Mouse (Mus musculus) cerebellum, adult 2 months (tissue): ENCODE results near the gene U90926. TPM values are rescaled to one million over a fixed set of nuclear protein-coding genes. Genes with fewer than 3 reads are reported as not detected.
A peak's percentile ranks its signal among the peaks of the same experiment; 100 is the strongest.

Source experiments
- DNase-seq, 2 experiments: peaks; one replicate each; pipeline ENCODE4 v3.0.0; 2021
- H3K27ac ChIP-seq: fragments of 200-500 bp; 2 replicates; pipeline ENCODE4 v1.5.1; 2012; ENCODE audit warnings: low read length, control low read depth, inconsistent platforms; ENCODE audit not compliant: insufficient read depth
- H3K27me3 ChIP-seq: fragments of 200-500 bp; 2 replicates; pipeline ENCODE4 v1.6.1; 2012; ENCODE audit warnings: inconsistent platforms, mild to moderate bottlenecking, low read length, moderate library complexity; ENCODE audit not compliant: control insufficient read depth, insufficient read depth
- H3K4me1 ChIP-seq: fragments of 200-500 bp; 2 replicates; pipeline ENCODE4 v1.6.1; 2011; ENCODE audit warnings: low read length; ENCODE audit not compliant: control insufficient read depth, insufficient read depth
- H3K4me3 ChIP-seq: fragments of 200-500 bp; replicated peaks from 2 replicates; pipeline ENCODE3; 2011; ENCODE audit warnings: mild to moderate bottlenecking, low read depth, low read length, control low read depth; ENCODE audit not compliant: insufficient read depth
- CTCF ChIP-seq: fragments of 200-500 bp; IDR thresholded peaks from 2 replicates; pipeline ENCODE4 v1.5.1; 2011; ENCODE audit warnings: low read depth, mild to moderate bottlenecking, control low read depth, low read length, moderate library complexity, borderline replicate concordance; ENCODE audit not compliant: insufficient read depth
- POLR2A ChIP-seq: fragments of 200-500 bp; IDR thresholded peaks from 2 replicates; pipeline ENCODE4 v1.6.1; 2011; ENCODE audit warnings: low read length, control low read depth, borderline replicate concordance; ENCODE audit not compliant: insufficient read depth
- WGBS: fragments of 180-500 bp; shearing (Covaris S2); methylation state at CpG from one replicate; pipeline ENCODE4 v1.1.7; 2018; 5-methylcytosine and 5-hydroxymethylcytosine counted together
- polyA plus RNA-seq: library from polyadenylated mRNA; depleted of rRNA; stranded (reverse); fragments of >200 nt; gene quantifications from 2 replicates; pipeline ENCODE4 v1.2.3, GENCODE M21; 2012

Gene U90926
- polyA plus RNA-seq, 1 experiment: not detected

DNA sequence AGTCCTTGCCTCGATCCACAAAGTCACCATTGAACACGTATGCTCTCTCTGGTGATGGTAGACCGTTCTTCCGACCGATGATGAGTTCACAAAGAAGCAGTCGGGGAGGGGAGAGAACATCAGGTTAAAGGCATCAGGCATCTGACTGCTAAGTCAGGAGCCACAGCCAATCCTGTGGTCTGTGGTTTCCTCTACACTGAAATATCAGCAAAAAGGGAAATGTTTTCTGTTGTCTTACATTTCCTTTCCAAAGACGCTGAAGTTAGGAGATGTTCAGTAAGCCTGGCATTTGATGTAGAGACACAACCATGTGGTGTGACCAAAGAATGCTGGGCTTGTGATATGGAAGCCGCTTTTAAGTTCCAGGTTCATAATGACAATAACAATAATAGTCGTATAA, 30.3 kb upstream of the U90926 start:
- no peak overlapping the region for H3K27ac ChIP-seq
- TF ChIP-seq CTCF (no peak), POLR2A (no peak)
- DNase-seq: no peak
- H3K4me3 ChIP-seq: no peak overlapping the region
- no peaks in the 10 kb centered on the region; the same call in 1 of the 2 replicates for H3K27me3 ChIP-seq
- H3K4me1 ChIP-seq: no peaks in the 10 kb centered on the region
- 94% methylated on average over 9 of the region's 9 CpGs for WGBS

DNA sequence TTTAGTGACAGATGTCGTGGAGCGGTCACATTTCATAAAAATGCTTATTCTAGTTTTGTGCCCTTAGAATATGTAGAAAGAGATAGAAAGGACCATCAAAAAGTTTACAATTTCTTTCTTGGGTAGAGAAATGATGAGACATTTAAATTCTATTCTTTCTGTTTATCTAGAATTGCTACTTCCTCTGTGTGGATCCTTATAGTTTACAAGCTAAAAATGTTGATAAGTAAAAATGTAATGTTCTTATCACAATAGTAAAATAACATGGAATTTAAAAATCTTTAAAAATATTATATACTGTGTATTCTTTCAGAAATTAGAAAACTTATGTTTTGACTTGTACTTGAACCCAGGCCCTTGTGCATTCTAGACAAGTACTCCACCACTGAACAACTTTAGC, 29.7 kb upstream of the U90926 start:
- H3K27me3 ChIP-seq: no peaks in the 10 kb centered on the region; the same call in 1 of the 2 replicates
- H3K4me3 ChIP-seq: no peak overlapping the region
- TF ChIP-seq POLR2A: no peak
- TF ChIP-seq CTCF: no peak
- no peak overlapping the region for H3K27ac ChIP-seq
- H3K4me1 ChIP-seq: no peaks in the 10 kb centered on the region
- no peak for DNase-seq
- 94% methylated on average over 2 of the region's 2 CpGs for WGBS

DNA sequence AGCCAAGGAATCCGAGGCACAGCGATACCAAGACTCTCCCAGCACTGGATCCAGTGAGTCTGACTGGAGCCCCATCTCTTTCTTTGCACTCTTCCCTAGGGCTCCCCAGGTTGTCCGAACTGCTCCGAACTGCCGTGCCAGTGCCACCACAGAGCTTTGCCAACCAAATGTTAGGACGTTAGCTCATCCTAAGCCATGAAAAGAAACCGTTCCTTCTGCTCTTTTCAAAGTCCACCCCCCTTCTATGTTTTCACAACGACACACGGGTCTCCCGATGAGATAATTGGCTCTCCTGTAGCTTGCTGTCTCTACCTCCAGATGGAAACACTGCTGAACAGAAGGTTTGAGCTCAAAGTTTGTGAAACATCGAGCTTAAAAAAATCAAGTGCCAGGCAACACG, 25.6 kb upstream of the U90926 start:
- TF ChIP-seq CTCF (no peak), POLR2A (no peak)
- Histone ChIP-seq H3K27ac (no peak overlapping the region), H3K27me3 (no peaks in the 10 kb centered on the region; the same call in 1 of the 2 replicates), H3K4me1 (no peaks in the 10 kb centered on the region), H3K4me3 (no peak overlapping the region)
- WGBS: 55% methylated on average over 12 of the region's 12 CpGs
- DNase-seq: no peak

DNA sequence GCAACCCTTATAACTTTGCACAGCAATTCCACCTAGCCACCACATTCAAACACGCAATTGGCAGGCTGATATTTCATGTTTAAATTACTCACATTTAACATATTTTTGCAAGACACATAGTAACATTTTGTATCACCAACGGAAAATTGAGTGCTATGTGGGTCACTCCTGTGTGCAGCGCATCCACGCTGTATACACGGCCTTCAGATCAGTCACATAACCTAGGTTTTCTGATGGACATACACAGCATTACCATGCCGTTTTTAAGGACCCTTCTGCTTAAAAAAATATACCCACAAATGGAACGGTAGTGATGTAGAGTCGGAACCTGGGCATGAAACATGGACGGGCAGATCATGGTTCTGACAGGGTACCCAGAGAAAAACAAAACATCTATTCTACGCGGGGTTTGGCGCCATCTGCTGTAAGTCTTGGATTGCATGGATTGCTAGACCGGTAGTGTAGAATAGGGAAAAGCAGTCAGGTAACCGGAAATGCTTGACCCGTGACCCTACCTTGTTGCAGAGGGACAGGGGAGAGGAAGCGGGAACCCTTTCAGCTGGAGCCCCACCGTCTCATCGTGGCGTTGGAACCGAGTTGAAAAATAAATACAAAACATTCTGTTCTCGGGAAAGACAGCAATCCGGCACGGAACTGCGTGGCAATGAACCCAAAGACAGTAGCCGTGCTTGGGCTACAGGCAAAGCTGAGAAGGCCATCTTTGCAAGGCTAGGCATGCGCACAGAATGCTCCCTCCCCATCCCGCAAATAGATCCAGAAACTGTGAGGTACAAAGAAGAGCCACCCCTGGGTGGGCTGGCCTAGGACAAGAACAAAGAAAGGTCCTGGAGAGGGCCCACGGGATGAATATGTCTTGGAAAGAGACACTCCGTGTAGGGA, 24.4 kb upstream of the U90926 start:
- no peak overlapping the region for H3K27ac ChIP-seq
- no peak overlapping the region for H3K4me3 ChIP-seq
- peak; percentile 56; the same call in 1 of the 2 replicates for TF ChIP-seq CTCF
- no peak for TF ChIP-seq POLR2A
- DNase-seq: peak; percentile 66 to 74
- H3K4me1 ChIP-seq: no peaks in the 10 kb centered on the region
- H3K27me3 ChIP-seq: no peaks in the 10 kb centered on the region; the same call in 1 of the 2 replicates
- 40% methylated on average over 29 of the region's 29 CpGs for WGBS

DNA sequence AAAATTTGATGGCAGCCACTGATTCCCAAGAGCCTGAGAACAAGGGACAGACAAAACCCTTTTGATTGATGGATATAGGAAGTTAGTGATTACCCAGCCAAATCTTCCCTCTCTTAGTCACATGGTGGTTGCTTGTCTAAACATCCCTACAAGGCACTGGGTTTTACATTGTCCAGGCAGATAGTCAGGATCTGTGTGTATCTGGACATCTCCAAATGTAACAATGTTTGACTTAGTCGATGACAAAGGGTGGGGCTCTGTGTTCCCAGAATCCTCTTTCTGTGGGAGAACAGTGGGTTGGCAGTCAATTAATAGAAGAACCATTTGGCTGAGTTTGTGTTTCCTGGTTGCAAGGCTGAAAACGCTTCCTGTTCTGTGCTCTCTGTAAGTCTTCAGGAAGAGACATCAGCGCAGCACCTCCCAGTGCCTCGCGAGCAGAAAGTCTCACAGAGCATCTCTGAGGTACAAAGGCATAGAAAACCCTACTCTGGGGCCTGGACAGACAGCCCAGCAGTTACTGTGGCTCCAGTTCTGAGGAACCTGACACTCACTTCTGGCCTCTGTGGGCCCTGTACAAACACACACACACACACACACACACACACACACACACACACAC, 19.8 kb upstream of the U90926 start:
- WGBS: 67% methylated on average over 5 of the region's 5 CpGs
- no peak for DNase-seq
- H3K27me3 ChIP-seq: no peaks in the 10 kb centered on the region
- no peak overlapping the region for H3K27ac ChIP-seq
- no peak for TF ChIP-seq POLR2A
- no peak for TF ChIP-seq CTCF
- H3K4me1 ChIP-seq: no peaks in the 10 kb centered on the region
- H3K4me3 ChIP-seq: no peak overlapping the region

DNA sequence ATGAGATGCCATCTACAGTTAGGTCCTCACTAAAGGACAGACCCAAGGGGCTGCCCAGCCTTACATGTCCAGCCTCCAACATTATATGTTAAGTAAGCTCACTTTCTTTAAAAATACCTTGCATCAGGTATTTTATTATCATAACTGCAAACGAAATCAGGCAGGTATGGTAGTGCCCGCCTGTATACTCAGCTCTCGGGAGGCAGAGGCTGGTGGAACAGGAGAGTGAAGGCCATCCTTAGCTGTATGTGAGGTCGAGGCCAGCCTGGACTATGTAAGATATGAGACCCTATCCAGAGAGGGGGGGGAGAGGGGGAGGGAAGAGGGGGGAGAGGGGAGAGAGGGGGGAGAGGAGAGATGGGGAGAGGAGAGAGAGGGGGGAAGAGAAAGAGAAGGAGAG, 18.2 kb upstream of the U90926 start:
- Histone ChIP-seq H3K27me3 (no peaks in the 10 kb centered on the region), H3K4me1 (no peaks in the 10 kb centered on the region), H3K4me3 (no peak overlapping the region), H3K27ac (no peak overlapping the region)
- WGBS: 82% methylated on average over 4 of the region's 4 CpGs
- no peak for DNase-seq
- no peak for TF ChIP-seq POLR2A
- TF ChIP-seq CTCF: no peak

DNA sequence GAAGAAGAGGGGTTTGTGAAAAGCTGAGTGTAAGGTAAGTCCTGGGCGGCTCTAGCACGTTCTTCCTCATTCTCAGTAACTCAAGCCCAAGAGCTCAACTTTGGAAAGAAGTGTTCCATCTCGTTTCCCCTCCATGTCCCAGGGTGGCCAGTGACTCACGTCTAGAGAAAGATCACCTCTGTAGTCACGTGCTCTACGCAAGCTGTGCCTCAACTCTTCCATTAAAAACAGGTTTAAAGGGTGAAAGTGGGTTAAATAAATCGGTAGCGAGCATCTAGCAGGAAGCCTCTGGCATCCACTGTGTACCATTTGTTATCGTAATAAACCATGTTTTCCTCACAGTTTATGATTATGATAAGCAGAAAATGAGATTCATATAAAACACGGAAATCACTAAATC, 16.6 kb upstream of the U90926 start:
- TF ChIP-seq CTCF (no peak), POLR2A (no peak)
- WGBS: 83% methylated on average over 10 of the region's 10 CpGs
- Histone ChIP-seq H3K4me1 (no peaks in the 10 kb centered on the region), H3K27me3 (no peaks in the 10 kb centered on the region), H3K4me3 (no peak overlapping the region), H3K27ac (no peak overlapping the region)
- no peak for DNase-seq

DNA sequence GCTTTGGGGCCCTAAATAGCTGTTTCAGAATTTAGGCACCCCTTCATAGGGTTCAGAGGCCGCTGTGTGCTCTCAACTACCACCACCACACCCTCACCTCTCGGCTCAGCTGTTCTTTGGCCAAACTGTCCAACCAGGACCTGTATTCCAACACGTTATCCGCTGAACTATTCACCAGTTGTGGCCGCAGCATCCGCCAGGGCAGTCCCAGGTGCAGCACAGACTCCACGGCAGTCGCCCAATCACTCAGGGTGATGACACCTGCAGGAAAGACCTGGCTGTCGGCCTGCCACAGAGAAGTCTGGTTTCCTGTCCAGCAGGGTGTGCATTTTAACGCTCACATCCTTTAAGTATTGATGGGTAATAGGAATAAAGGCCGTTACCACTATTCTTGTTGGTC, 15.1 kb upstream of the U90926 start:
- WGBS: 84% methylated on average over 11 of the region's 11 CpGs
- no peak for TF ChIP-seq CTCF
- no peak for TF ChIP-seq POLR2A
- no peak overlapping the region for H3K27ac ChIP-seq
- H3K4me1 ChIP-seq: no peaks in the 10 kb centered on the region
- no peak overlapping the region for H3K4me3 ChIP-seq
- DNase-seq: no peak
- no peaks in the 10 kb centered on the region for H3K27me3 ChIP-seq
